Mouse (Mus musculus) left cerebral cortex, adult 2 months (tissue): ENCODE data around the gene Arhgap9. TPM values are rescaled to one million over a fixed set of nuclear protein-coding genes. Genes with fewer than 3 reads are reported as not detected.

ENCODE experiments used
- DNase-seq, 2 experiments: peaks; one replicate each; pipeline ENCODE4 v3.0.0; 2021 to 2022; ENCODE audit warnings: low spot score in 2 of 2, mixed read lengths in 1 of 2; ENCODE audit errors: extremely low spot score in 1 of 2
- H3K27ac ChIP-seq: fragments of 200-600 bp; 2 replicates; pipeline ENCODE4 v1.8.1; 2022
- H3K4me3 ChIP-seq: fragments of 200-600 bp; 2 replicates; pipeline ENCODE4 v1.8.1; 2022
- CTCF ChIP-seq: fragments of 200-600 bp; IDR thresholded peaks from 2 replicates; pipeline ENCODE4 v1.8.1; 2022; ENCODE audit warnings: antibody characterized with exemption, mild to moderate bottlenecking, moderate library complexity
- intact Hi-C: fragments of 180-260 bp; cut with DNase I; formaldehyde crosslinking; loops from one replicate; pipeline ENCODE4 v1.15.1; 2025
- long read RNA-seq, 2 experiments: library from polyadenylated mRNA; stranded (forward); transcript quantifications; one replicate each; pipeline ENCODE4 v2.0.0; 2021; ENCODE audit warnings: borderline mapping rate in 2 of 2
- total RNA-seq, 2 experiments: library from RNA; stranded (reverse); gene quantifications; 2 replicates each; pipeline ENCODE4 v1.2.3; 2021

Arhgap9 gene
- total RNA-seq, result 1 to 10 TPM in 1 of 2 experiments, under 1 TPM in 1; 0.47 to 1.2 TPM
- long read RNA-seq, experiment 1, partial matches to known transcripts, result 0 of 2 reads
- long read RNA-seq, experiment 1, other reads (novel, unspliced or antisense), result 0 of 2 reads
- long read RNA-seq, experiment 2, result 0 reads

DNA sequence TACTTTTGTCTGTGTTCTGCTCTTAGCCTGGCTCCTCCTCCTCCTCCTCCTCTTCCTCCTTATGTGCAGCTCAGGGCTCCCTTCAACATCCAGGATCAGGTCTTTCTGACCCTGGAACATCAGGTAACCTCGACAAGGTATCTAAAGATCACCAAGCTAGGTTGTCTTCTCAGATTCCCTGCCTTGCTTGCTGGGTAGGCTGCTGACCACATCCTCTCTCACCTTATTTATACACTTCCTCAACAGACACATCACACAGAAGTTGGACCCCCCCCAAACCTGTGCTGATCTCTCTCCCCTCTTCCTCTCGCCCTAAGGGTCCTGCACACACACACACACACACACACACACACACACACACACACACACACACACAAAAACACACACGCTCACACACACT lies at the start of gene Arhgap9:
TSS of gene Arhgap9 (plus strand) at position 344 of the 400 bp plus-strand sequence.
- Histone ChIP-seq H3K27ac (no peak within 1 kb of the TSS), H3K4me3 (no peak within 1 kb of the TSS)
- no peak for DNase-seq
- intact Hi-C loops, result no loop called here
- TF ChIP-seq CTCF, result no peak

- Histone ChIP-seq H3K27ac (no peak overlapping the region), H3K4me3 (no peak overlapping the region)
- no peak for TF ChIP-seq CTCF
- intact Hi-C loops, result no loop called here
- DNase-seq, result no peak
Measured at GRCm38 (mm10) chr10:127272371-127272770, 49.4 kb upstream of the Arhgap9 start.

GRCm38 (mm10) chr10:127274261-127275022 lies 47.3 kb upstream of the Arhgap9 start:
- intact Hi-C loops, result no loop called here
- no peak for DNase-seq
- no peak for TF ChIP-seq CTCF
- H3K27ac ChIP-seq, result no peak overlapping the region
- no peak overlapping the region for H3K4me3 ChIP-seq

DNA sequence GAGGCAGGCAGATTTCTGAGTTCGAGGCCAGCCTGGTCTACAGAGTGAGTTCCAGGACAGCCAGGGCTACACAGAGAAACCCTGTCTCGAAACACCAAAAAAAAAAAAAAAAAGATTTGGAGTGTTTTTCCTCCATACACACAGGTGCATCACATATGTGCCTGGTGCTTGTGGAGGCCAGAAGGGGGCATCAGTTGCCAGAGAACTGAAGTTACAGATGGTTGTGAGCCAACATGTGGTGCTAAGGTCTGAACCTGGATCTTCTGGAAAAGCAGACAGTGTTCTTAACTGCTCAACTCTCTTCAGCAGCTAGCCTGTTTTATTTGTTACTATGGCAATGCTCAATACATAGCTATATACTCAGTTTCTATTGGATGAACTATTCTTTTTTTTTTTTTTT lies 42.0 kb upstream of the Arhgap9 start:
- intact Hi-C loops, result no loop called here
- no peak for DNase-seq
- no peak; the same call in 1 of the 2 replicates for TF ChIP-seq CTCF

DNA sequence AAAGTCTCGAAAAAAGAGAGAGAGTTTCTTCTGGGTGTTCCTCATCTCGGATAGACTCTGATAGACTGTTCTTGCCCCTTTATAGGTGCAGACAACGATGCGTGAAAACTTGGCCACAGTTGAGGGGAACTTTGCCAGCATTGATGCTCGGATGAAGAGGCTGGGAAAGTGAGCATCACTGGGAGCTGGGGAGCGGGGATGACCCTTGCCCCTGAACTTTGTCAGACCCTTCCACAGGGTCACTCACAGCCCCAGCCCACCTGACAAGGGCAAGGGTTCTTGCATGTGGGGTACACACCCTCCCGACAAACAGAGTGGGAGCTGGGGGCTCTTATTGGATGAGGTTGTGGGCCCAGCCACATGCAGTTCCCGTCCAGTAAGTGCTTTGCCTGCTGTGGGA lies 40.4 kb upstream of the Arhgap9 start:
- DNase-seq, result no peak
- no peak overlapping the region for H3K4me3 ChIP-seq
- H3K27ac ChIP-seq, result no peak overlapping the region
- TF ChIP-seq CTCF, result no peak
- intact Hi-C loops, result no loop called here

More for the DNA sequence above, 42.0 kb upstream of the Arhgap9 start:
- Histone ChIP-seq H3K4me3 (no peak overlapping the region), H3K27ac (no peak overlapping the region)

DNA sequence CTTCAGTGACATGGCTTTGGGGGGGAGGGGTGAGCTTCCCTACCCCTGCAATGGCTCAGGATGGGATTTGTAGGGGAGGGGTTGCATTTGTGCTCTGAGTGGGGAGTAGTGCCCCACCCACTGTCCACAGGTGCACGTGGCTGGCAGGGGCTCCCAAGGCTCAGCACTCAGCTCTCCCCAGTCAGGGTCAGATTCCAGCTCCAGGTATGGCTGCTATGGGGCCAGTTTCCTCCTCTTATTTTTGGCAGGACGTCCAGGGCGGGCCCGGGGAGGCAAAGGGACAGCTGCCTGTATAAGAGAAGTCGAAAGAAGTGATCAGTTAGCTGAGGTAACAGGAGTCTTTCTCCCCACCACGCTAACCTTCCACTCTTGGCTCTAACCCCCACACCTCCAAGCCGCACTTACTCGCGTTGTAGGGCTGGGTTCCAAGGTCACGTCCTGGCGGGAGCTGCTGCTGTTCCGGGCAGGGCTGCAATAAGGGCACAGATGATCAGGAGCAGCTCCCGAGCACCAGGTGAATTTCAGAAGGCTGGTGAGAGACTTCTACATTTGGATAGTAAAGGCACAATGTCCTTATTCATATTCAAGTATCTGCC lies 39.0 kb upstream of the Arhgap9 start:
- H3K4me3 ChIP-seq, result no peak overlapping the region
- intact Hi-C loops, result no loop called here
- TF ChIP-seq CTCF, result no peak
- DNase-seq, result no peak
- H3K27ac ChIP-seq, result no peak overlapping the region

GRCm38 (mm10) chr10:127284105-127284622 lies 37.6 kb upstream of the Arhgap9 start:
- intact Hi-C loops, result no loop called here
- no peak for DNase-seq
- H3K4me3 ChIP-seq, result no peak overlapping the region

GRCm38 (mm10) chr10:127284724-127285500 lies 36.9 kb upstream of the Arhgap9 start:
- H3K27ac ChIP-seq, result no peak overlapping the region
- intact Hi-C loops, result no loop called here
- no peak for DNase-seq
- no peak overlapping the region for H3K4me3 ChIP-seq
- no peak for TF ChIP-seq CTCF

More at GRCm38 (mm10) chr10:127284105-127284622, 37.6 kb upstream of the Arhgap9 start:
- no peak for TF ChIP-seq CTCF
- no peak overlapping the region for H3K27ac ChIP-seq

DNA sequence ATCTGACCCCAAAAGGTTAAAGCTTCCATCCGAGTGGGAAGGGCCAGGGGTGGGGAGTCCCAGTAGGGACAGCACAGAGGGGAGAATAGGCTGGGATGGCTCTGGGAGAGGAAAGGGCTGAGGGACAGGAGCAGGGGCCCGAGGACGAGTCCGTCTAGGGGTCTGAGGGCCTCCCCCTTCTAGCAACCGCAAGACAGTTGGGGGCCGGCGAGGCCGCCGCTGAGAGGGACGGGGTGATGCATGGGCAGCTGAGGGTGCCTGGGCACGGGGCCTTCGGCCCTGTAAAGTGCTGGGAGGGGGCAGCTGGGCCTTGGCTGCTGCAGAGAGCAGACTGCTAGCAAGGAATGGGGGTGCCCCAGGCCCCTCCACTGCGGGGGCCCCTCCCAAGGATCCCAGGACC lies 36.1 kb upstream of the Arhgap9 start:
- intact Hi-C loops, result no loop called here
- DNase-seq, result no peak
- TF ChIP-seq CTCF, result no peak

GRCm38 (mm10) chr10:127286194-127286593 lies 35.6 kb upstream of the Arhgap9 start:
- intact Hi-C loops, result no loop called here

More for the DNA sequence above, 36.1 kb upstream of the Arhgap9 start:
- Histone ChIP-seq H3K27ac (no peak overlapping the region), H3K4me3 (no peak overlapping the region)

DNA sequence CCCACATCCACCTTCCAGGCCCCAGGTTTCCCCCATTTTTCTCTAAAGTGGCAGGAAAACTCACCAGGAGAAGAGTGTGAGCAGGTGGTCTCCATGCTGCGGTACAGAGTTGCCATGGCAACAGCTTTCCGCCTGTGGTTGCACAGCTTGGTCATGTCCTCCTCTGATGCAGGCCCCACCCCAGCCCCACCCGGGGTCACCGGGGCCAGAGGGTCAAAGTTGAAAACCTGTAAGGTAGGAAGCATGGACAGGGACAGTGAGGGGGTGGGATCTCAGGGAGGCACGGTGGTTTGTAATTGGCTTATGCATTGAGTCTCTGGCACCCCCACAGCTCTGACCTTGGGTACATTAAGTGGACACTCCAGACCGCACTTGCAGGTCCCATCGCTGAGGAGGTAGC lies 35.0 kb upstream of the Arhgap9 start:
- no peak for DNase-seq
- Histone ChIP-seq H3K27ac (no peak overlapping the region), H3K4me3 (no peak overlapping the region; the same call in 1 of the 2 replicates)
- intact Hi-C loops, result no loop called here
- no peak for TF ChIP-seq CTCF

More at GRCm38 (mm10) chr10:127286194-127286593, 35.6 kb upstream of the Arhgap9 start:
- TF ChIP-seq CTCF, result no peak
- Histone ChIP-seq H3K4me3 (no peak overlapping the region), H3K27ac (no peak overlapping the region)
- no peak for DNase-seq
